Mouse (Mus musculus) thymus, postnatal 0 days (tissue): Measurements from ENCODE around the gene Ubr3. TPM values are rescaled to one million over a fixed set of nuclear protein-coding genes. Genes with fewer than 3 reads are reported as not detected.

ENCODE experiments used
- DNase-seq: peaks from one replicate; pipeline ENCODE4 v3.0.0-alpha.2; 2015; ENCODE audit warnings: low spot score
- polyA plus RNA-seq: library from polyadenylated mRNA; unstranded; fragments of >200 nt; fragmentation: Nextera tagmentation; extraction: Ambion mirVana; gene quantifications from 2 replicates; pipeline ENCODE4 v1.2.1, GENCODE M21; 2015

Ubr3 gene
- polyA plus RNA-seq = 9.0 and 11.0 TPM in 2 replicates

DNA sequence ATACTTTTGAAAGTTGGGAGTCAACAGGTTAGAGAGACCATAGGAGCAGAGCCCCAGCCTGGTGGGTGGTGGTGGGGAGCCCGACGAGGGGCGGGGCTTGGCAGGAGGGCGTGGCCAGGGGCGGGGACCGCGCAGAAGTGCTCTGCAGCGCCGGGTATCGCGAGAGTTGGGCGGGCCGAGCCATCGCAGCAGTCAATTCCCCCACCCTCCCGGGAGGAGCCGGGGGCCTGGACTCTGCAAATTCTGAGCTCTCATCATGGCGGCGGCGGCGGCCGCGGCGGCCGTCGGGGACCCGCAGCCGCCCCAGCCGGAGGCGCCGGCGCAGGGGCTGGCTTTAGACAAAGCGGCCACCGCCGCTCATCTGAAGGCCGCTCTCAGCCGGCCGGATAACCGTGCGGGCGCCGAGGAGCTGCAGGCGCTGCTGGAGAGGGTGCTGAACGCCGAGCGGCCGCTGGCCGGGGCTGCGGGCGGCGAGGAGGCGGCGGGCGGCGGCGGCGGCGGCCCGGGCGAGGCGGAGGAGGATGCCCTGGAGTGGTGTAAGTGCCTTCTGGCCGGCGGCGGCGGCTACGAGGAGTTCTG is at the start of gene Ubr3:
TSS of gene Ubr3 (plus strand) at position 208 of the 579 bp plus-strand sequence.
- peak; percentile 97 for DNase-seq

DNA sequence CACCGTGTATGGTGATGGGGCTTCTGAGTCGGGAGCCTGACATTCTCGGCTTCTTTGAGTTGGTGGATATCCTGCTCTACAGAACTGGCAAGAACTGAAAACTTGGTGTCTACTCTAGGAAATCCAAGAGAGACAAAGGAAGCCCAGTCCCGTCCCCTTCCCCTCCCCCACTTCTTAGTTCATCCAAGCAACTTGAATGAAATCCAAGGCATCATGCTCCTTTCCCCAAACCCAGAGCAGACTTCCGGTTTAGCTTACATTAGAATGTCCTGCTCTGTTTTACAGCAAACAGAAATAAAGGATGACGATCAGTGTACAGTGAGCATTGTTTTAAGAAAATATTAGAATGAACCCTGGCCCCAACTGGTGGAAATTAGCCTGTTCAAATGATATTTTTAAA is 47.8 kb upstream of the Ubr3 start:
- DNase-seq = no peak

DNA sequence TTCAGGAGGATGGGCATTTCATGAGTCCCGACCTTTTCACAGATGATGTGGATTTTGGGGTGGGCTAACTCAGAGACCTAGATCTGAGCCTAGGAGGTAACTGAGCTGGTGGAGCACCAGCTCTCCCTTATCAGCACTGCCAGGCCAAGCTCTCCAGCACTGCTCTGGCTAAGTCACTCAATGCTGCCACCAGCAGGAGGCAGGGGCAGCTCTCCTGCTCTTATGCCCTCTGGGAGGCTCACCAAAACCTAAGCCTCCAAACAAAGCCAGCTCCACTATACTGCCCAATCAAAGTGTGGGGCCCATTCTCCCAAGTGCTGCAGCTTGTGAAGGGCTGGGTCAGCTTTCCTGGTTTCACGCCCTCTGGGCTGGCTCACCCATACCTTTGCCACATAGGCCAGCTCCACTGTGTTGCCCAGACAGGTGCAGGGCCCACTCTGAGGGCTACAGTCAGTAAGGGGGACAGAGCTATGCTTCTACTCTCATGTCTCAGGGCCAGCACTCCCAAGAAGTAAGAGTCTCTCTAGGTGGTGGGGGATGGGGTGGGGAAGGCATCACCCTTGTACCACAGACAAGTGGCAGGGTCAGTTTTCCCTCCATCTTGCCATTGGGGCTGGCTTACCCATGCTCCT is 45.5 kb upstream of the Ubr3 start:
- DNase-seq = no peak

DNA sequence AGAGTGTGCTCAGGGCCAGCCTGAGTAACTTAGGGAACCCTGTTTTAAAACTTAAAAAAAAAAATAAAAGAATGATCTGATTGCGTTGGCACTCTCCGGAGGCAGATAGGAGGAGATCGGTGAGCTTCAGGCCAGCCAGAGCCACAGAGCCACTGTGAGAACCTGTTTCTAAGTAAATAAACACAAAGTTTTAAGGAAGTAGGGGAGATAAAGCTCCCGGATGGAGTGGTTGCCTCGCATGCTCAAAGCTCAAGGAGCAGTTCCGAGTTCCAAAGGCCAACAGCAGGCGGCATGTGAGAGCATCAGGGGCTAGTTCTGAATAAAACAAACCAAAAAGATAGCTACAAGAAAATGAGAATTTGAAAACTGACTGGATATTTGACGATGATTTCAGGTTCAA is 40.7 kb upstream of the Ubr3 start:
- DNase-seq = peak; percentile 43

DNA sequence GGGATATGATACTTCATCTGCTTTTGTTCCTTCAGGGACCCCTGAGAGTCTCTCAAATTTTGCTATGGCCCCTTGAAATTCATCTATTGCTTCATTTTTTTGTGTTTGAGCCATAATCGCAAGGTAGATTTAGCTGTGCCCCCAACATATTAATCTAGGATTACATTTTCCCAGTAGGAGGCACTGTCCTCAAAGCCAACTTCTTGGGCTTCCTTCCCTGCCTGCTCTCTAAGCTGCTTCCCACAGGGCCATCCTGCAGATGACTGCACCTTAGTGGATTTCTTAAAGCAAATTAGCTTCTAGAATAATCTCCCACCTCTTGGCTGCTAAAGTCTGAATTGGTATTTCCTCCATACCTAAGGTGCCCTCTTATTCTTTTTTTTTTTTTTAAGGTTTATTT is 39.2 kb upstream of the Ubr3 start:
- peak; percentile 20 for DNase-seq

DNA sequence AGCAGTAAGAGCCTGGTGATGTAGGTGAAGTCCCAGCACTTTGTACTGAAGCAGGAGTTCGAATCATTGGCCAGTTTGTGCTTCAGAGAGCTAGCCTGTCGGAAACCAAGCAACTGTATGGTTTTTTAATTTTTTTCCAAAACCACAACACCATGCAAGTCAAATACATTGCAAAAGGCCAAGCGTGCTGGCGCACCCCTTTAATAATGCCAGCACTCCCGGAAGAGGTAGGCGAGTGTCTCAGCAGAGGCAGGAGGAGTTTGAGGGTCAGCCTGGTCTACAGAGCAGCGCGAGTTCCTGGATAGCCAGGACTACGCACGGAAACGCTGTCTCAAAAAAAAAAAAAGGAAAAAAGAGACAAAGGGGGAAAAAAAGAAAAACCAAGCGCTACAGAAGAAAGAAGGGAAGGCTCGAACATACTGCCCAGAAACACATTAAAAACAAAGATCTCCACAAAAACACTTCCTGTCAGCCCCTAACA is 36.0 kb upstream of the Ubr3 start:
- DNase-seq = no peak

DNA sequence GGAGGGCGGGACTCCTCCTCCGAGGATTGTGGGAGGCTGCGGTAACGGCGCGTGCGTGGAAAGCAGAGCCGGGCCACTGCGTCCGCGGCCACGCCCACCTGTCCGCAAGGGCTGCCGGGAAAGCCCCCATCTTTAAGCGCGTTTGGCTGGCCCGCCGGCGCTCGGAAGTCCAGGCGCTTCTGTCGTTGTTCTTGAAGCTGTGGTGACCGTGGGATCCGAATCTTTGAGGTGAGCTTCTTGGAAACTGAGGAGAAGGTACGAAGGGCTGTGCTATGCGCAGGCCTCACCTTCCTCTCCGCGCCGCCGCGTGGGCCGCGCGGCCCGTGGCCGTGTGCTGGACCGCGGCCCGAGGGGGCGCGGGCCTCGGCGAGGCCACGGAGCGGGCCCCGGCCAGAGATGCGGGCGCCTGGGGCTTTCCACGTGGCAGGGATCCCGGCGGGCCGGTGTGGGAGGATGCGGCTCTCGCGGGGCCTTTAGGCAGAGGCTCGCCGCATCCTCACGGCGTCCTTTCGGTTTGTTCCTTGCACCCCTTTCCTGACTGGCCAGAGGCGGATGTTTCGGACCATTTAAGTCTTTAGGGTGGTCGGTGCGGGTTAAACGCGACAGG is 35.5 kb upstream of the Ubr3 start, which contains the start of gene Ssb:
TSS of gene Ssb (plus strand) at position 78 of the 607 bp plus-strand sequence.
- peak; percentile 94 for DNase-seq

DNA sequence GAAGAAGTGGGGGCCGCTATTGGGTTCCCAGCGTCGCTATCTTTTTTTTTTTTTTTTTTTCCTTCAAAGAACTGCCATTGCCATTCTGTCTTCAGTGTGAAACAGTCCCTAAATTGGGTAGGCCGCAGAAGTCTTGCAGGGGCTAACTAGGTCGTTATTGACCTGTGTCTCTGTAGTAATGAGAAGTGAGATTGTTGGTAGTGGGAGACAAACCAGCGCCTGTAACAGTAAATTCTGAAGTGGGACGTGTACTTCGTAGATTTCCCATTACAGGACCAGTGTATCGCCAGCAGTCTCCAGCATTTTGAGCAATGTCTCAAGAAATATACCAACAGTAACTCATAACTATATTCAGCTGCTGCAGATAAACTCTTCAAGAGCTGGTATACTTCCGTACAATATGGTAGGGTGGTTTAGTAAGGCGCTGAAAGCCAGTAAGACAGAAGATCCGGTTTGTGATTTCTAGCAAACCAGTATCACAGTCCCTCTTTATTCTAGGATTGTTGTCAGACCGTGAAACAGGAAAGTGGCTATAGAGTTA is 34.9 kb upstream of the Ubr3 start:
- peak; percentile 41 for DNase-seq

DNA sequence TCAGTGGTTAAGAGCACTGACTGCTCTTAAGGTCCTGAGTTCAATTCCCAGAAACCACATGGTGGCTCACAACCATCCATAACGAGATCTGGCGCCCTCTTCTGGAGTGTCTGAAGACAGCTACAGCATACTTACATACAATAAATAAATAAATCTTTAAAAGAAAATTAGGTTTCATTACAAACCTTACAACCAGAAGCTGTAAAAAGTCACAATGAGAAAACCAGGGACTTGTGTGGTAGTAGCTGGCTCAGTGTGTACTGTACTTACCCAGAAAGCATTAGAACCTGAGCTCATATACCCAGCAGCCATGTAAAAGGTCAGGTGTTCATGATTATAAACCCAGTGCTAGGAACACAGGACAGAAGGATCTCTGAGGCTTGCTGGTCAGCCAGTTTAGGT is 13.1 kb upstream of the Ubr3 start:
- no peak for DNase-seq

DNA sequence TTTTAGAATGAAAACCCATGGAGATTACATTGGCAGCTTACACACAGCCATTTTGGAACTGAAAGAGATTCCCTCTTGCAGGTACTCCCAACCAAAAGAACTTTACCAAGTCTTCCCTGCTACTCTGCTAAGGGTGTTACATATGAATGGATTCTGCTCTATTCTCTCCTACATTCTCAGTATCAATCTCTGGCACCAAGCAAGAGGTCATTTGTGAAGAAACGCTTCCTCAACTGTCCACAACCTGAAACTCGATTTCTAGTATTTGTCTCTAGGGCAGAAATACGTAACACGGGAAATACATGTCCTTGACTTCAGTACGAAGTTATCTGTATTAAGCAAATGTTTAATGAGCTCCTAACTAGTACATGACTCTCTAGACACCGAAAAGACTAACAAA is 12.5 kb upstream of the Ubr3 start:
- no peak for DNase-seq

DNA sequence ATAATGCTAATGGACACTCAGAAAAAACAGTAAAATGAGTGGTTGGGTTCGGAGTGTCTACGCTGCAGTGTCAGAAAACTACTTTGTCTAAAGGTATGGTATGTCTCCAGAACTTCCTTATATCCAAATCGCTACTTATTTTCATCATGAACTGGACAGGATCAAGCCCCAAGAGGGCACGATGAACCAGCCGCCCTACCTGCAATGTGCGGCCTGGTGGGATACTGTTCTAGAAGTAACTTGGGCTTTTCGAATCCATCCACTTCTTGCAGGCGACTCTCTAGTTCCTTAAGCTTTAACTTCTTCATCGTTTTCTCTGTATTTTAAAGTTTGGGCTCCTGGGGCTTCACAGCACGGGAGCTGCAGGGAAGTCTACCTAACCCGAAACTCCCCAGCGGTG is 12.0 kb upstream of the Ubr3 start:
- no peak for DNase-seq

DNA sequence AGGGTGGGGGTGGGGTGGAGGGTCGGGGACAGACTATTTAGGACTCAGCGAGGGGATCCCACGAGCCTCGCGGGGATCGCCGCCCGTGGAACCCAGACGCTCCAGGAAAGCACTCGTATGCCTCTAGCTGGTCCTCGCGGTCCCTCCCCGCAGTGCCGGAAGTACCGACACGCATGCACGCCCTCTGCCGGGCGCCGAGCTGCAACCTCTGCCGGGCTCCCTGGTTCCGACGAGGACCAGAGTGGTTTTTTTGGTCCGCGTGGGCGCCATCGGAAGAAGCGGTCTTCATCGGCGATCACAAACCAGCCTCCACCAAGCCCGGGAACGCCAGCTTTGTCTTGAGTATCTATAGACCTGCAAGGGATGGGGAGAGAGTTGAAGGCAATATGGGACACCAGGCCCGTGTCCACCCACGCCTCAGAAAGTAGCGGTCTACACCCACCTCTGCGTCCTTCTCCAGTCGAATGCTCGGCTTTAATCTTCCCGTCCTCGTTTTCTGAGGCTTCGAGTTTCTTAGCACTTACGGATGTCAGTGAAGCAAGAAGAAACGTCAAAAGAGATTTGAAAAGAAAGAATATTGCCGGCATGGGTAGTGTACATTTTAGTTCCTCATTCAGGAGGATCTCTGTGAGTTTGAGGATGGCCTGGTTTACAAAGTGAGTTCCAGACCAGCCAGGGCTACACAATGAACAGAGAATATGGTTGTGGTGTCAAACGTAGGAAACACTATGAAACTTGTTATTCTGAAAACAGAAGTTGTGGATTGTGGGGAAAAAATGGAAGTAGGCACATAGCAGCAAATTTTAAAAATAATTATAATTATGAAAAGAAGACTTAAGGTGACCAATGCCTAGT is 11.4 kb upstream of the Ubr3 start, which contains the start of gene Mettl5:
TSS of gene Mettl5 (minus strand) at position 165 of the 855 bp plus-strand sequence.
- peak; percentile 89 for DNase-seq

DNA sequence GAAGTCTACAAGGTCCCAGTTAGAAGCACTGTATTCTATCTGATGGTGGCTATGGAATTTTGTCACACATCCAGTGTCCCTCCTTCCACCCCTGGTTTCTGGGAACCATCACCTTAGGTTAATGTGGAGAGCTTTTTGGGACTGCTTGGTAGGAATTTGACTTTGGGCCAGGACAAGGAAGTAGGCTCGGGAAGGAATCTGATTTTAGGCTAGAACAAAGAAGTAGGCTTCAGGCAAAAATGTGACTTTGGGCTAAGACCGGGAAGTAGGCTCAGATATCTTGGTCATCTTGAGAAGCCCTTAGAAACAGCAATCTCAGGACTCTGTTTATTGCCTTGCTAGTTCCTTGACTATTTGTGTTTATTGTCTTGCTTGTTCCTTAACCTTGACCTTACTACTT is 8.1 kb upstream of the Ubr3 start:
- DNase-seq = no peak

DNA sequence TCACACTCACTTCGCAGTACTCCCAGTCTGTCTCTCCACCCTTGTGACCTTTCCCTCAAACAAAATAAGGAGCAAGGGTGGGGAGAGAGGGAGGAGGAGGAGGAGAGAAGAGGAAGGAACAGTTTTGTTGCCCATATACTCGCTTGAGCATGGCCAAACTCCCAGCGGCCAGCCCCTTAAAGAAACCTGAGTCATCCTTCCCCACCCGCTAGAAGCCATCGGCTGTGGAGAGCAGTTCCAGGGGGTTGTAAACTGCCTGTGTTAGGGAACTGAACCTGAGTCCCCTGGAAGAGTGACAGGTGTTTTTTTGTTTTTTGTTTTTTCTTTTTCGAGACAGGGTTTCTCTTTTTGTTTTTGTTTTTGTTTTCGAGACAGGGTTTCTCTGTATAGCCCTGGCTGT is 6.2 kb upstream of the Ubr3 start:
- DNase-seq = no peak

DNA sequence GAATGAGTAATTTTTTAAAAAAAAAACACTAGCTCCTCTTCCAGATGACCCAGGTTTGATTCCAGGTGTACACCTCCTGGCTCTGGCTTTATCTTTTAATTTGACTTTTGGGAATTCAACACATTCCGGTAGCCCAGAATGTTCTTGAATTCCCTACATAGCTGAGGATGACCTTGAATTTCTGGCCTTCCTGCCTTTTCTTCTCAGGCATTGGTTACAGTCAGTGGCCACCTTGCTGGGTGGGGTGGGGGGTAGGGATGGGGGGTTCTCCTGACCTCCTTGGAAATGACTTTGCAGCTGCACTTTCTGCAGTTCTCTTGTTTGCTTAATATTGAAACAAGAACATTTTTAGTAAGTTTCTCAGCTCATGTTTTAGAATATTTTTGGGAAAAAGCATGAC is 3.9 kb upstream of the Ubr3 start:
- no peak for DNase-seq

DNA sequence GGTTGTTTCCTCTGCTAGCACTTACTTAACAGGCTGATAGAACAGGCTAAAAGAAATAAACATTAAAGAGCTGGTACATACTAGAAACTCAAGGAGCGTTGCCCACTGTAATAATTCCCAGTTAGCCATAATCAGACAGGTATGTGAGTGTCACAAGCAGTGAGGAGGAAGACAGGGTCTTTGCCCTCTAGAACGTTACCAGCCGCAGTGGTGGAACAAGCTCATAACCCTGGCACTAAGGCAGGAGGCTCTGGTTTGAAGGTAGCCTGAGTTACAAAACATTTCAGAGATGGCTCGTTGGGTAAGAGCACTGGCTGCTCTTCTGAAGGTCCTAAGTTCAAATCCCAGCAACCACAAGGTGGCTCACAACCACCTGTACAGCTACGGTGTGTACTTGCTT is 3.2 kb upstream of the Ubr3 start:
- DNase-seq = no peak

DNA sequence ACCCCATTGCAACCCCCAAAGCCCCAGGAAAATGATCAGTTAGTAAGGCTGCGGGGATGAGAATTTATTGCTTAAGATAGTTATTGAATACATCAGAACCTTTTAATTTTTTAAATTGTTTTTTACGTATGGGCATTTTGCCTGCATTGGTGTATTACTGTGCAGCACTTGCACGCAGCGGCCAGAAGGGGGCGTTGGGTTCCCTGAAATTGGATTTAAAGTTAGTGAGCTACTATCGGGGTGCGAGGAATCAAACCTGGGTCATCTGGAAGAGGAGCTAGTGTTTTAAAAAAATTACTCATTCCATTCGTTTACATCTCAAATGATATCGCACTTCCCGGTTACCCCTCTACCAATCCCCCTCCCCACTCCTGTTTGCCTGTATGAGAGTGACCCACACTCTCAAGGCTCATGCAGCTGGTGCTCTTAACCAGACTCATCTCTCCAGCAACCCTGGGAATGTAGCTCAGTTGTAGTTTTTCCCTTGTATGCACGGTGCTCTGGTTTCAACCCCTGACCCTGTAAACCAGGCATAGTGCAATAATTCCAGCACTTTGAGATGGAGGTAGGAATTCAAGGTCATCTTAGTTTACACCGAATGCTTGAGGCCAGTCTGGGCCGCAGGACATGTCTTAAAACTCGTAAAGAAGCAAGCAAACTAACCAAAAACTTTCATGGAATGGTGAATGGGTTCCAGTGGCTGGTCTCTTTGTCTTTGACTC is 1.4 kb upstream of the Ubr3 start:
- peak; percentile 22 for DNase-seq

DNA sequence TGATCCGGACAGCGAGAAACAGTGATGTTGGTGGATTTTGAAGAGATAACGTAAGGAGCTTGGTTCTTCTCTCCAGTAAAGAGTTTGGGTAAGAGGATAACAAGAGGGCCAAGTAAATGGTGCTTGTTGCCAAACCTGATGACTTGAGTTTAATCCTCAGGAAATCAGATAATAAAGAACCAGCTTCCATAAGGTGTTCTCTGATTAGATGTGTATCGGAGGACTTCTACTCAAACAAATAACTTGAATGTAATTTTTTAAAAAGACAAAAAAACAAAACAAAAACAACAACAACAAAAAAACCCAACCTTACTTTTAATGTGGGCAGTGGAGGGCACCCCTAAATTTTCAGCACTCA is 843 bp upstream of the Ubr3 start:
- DNase-seq = no peak

DNA sequence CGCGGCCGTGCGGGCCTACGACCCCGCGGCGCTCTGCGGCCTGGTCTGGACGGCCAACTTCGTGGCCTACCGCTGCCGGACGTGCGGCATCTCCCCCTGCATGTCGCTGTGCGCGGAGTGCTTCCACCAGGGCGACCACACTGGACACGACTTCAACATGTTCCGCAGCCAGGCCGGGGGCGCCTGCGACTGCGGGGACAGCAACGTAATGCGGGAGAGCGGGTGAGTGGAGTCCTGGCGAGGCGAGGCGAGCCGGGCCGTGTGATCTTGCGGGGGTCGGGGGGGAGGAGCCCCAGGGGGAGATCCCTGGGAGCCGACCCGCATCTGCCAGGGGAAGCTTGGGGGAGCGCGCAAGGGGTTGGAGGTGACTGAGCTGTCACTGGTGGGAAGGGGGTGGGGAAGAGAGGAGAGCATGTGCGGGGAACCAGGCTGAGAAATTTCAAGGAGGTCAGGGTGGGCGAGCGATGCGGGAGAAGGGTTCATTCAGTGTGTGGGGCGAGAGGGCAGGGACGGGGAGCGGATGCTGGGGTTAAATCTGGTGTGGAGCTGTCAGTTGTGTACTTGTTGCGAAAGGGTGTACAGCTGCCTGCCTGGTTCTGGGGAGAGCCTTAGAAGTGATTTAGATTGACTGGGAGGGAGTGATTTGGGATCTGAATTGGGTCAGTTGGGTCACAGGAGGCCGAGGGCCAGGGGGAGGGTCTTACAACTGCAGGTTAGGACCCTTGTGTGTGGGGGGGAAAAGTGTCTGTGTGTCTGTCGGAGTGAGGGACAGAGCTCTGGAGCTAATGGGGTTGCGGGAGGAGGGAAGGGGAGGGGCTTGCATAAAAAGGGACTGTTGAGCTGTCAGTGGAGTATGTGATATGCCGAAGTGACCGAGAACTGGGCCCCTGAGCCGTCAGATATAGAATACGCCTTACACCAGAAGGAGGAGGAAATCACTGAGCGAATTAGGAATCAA is 851 bp downstream of the Ubr3 start:
- peak; percentile 41 for DNase-seq

DNA sequence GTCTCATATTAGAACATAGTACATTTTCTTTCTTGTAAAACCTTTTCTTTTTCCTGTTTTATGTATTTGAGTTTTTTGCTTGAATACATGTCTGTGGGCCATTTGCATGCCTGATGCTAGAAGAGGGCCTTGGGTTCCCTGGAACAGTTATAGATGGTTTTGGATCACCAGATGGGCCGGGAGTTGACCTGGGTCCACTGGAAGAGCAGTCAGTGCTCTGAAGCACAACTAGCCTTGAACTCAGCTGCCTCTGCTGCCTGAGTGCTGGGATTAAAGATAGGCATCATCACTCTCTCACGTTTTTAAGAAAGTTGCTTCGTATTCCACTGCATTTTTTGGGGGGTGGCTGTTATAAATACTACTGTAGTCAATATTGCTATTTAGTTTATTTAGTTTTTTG is 6.5 kb downstream of the Ubr3 start:
- no peak for DNase-seq
